Mouse (Mus musculus) limb, embryonic 11.5 days (tissue): ENCODE measurements around the gene 1700018F24Rik. TPM values are rescaled to one million over a fixed set of nuclear protein-coding genes. Genes with fewer than 3 reads are reported as not detected.
"Not testable (repeated sequence)": the region's sequence is repeated elsewhere in the genome, so short reads cannot be mapped to it uniquely, and the experiment has no call there.

Experiments used
- ATAC-seq: fragments of 200-750 bp; cut with Nextera tagmentation; 2 replicates; pipeline ENCODE4 v1.8.0; 2017; ENCODE audit warnings: low read depth; ENCODE audit not compliant: insufficient number of reproducible peaks, low FRiP score, low TSS enrichment
- DNase-seq: peaks from one replicate; pipeline ENCODE4 v3.0.0-alpha.2; 2015; ENCODE audit warnings: low spot score
- H3K27ac ChIP-seq: fragments of 300-500 bp; sonication (generic); replicated peaks from 2 replicates; pipeline ENCODE4 v1.5.1; 2014; ENCODE audit warnings: low read depth, mild to moderate bottlenecking, low read length
- H3K27me3 ChIP-seq: fragments of 300-500 bp; sonication (generic); 2 replicates; pipeline ENCODE4 v1.6.1; 2014; ENCODE audit warnings: mild to moderate bottlenecking, low read length, mixed read lengths; ENCODE audit not compliant: control insufficient read depth, insufficient read depth
- H3K36me3 ChIP-seq: fragments of 300-500 bp; sonication (generic); 2 replicates; pipeline ENCODE4 v1.6.1; 2014; ENCODE audit warnings: mild to moderate bottlenecking, low read length, moderate library complexity, mixed read lengths; ENCODE audit not compliant: control insufficient read depth, insufficient read depth
- H3K4me1 ChIP-seq: fragments of 300-500 bp; sonication (generic); 2 replicates; pipeline ENCODE4 v1.6.1; 2014; ENCODE audit warnings: low read length, mixed read lengths; ENCODE audit not compliant: control insufficient read depth, insufficient read depth
- H3K4me2 ChIP-seq: fragments of 300-500 bp; sonication (generic); 2 replicates; pipeline ENCODE4 v1.6.1; 2014; ENCODE audit warnings: low read depth, mild to moderate bottlenecking, moderate library complexity; ENCODE audit not compliant: severe bottlenecking
- H3K4me3 ChIP-seq: fragments of 300-500 bp; sonication (generic); 2 replicates; pipeline ENCODE4 v1.5.1; 2014; ENCODE audit warnings: low read depth, low read length
- H3K9ac ChIP-seq: fragments of 300-500 bp; sonication (generic); 2 replicates; pipeline ENCODE4 v1.6.1; 2014; ENCODE audit warnings: mild to moderate bottlenecking, low read length
- H3K9me3 ChIP-seq: fragments of 300-500 bp; sonication (generic); 2 replicates; pipeline ENCODE4 v1.6.1; 2016; ENCODE audit warnings: low read length; ENCODE audit not compliant: control insufficient read depth
- WGBS: fragments of 180-500 bp; shearing (Covaris S2); extraction: QIAGEN DNeasy Blood & Tissue Kit; methylation state at CpG from one replicate; pipeline ENCODE4 v1.1.7; 2014; 5-methylcytosine and 5-hydroxymethylcytosine counted together
- polyA plus RNA-seq: library from polyadenylated mRNA; unstranded; fragments of >200 nt; fragmentation: Nextera tagmentation; extraction: Ambion mirVana; gene quantifications from 2 replicates; pipeline ENCODE4 v1.2.1, GENCODE M21; 2014

The 1700018F24Rik gene
- polyA plus RNA-seq, 1 experiment from 2014 or later: not detected

- H3K36me3 ChIP-seq, H3K4me1 ChIP-seq, DNase-seq, ATAC-seq, H3K27me3 ChIP-seq, H3K9me3 ChIP-seq, H3K27ac ChIP-seq, H3K4me3 ChIP-seq, H3K4me2 ChIP-seq, H3K9ac ChIP-seq: not testable (repeated sequence)
- WGBS: 35% methylated on average over 1 of the region's 1 CpGs
Observed at GRCm38 (mm10) chr5:145020254-145020653, 22.5 kb upstream of the 1700018F24Rik start.

- 65% methylated on average over 1 of the region's 1 CpGs for WGBS
Observed at GRCm38 (mm10) chr5:145020712-145021111, 22.1 kb upstream of the 1700018F24Rik start.

GRCm38 (mm10) chr5:145030476-145030875 is 12.3 kb upstream of the 1700018F24Rik start:
- H3K9me3 ChIP-seq, H3K27ac ChIP-seq, H3K36me3 ChIP-seq, H3K9ac ChIP-seq, DNase-seq, H3K27me3 ChIP-seq, H3K4me3 ChIP-seq, ATAC-seq, H3K4me2 ChIP-seq, H3K4me1 ChIP-seq: not testable (repeated sequence)
- 72% methylated on average over 1 of the region's 1 CpGs for WGBS

More at GRCm38 (mm10) chr5:145020712-145021111, 22.1 kb upstream of the 1700018F24Rik start:
- DNase-seq, H3K4me3 ChIP-seq, H3K36me3 ChIP-seq, H3K4me1 ChIP-seq, H3K27ac ChIP-seq, ATAC-seq, H3K27me3 ChIP-seq, H3K9me3 ChIP-seq, H3K4me2 ChIP-seq, H3K9ac ChIP-seq: not testable (repeated sequence)

GRCm38 (mm10) chr5:145032391-145032790 is 10.4 kb upstream of the 1700018F24Rik start, which contains the start of gene Gm4871:
Gm4871 (minus strand) TSS chr5:145032754.
- H3K4me1 ChIP-seq, ATAC-seq, DNase-seq, H3K4me3 ChIP-seq, H3K27ac ChIP-seq, H3K36me3 ChIP-seq, H3K27me3 ChIP-seq, H3K9me3 ChIP-seq, H3K9ac ChIP-seq, H3K4me2 ChIP-seq: not testable (repeated sequence)
- WGBS: 90% methylated on average over 4 of the region's 5 CpGs

GRCm38 (mm10) chr5:145041628-145042027 is 1.2 kb upstream of the 1700018F24Rik start:
- peak; percentile 54 for DNase-seq
- no peaks in the 10 kb centered on the region for H3K36me3 ChIP-seq
- H3K4me1 ChIP-seq: no peaks in the 10 kb centered on the region
- H3K9me3 ChIP-seq: no peaks in the 10 kb centered on the region
- H3K27ac ChIP-seq: no peak overlapping the region
- H3K27me3 ChIP-seq: no peaks in the 10 kb centered on the region
- no peak overlapping the region for H3K9ac ChIP-seq
- WGBS: 45% methylated on average over 4 of the region's 4 CpGs
- no peak for ATAC-seq
- H3K4me3 ChIP-seq: no peak overlapping the region
- no peak overlapping the region for H3K4me2 ChIP-seq

GRCm38 (mm10) chr5:145054187-145054586 is 11.4 kb downstream of the 1700018F24Rik start:
- not testable (repeated sequence) for H3K36me3 ChIP-seq, DNase-seq, H3K27me3 ChIP-seq, H3K4me2 ChIP-seq, H3K9me3 ChIP-seq, ATAC-seq, H3K4me1 ChIP-seq, H3K27ac ChIP-seq, H3K9ac ChIP-seq, H3K4me3 ChIP-seq
- 62% methylated on average over 3 of the region's 3 CpGs for WGBS

GRCm38 (mm10) chr5:145057907-145058306 is 15.1 kb downstream of the 1700018F24Rik start:
- no peaks in the 10 kb centered on the region for H3K27me3 ChIP-seq
- WGBS: 82% methylated on average over 8 of the region's 8 CpGs
- no peak overlapping the region for H3K9ac ChIP-seq
- H3K36me3 ChIP-seq: no peaks in the 10 kb centered on the region
- H3K4me3 ChIP-seq: no peak overlapping the region
- DNase-seq (no peak), ATAC-seq (no peak)
- no peaks in the 10 kb centered on the region for H3K4me1 ChIP-seq
- H3K27ac ChIP-seq: no peak overlapping the region
- no peaks in the 10 kb centered on the region for H3K9me3 ChIP-seq
- no peak overlapping the region for H3K4me2 ChIP-seq

- H3K4me3 ChIP-seq: no peak overlapping the region
- no peak overlapping the region for H3K9ac ChIP-seq
- ATAC-seq: no peak
- H3K9me3 ChIP-seq: no peaks in the 10 kb centered on the region
- H3K4me1 ChIP-seq: no peaks in the 10 kb centered on the region
- H3K27me3 ChIP-seq: no peaks in the 10 kb centered on the region
- no peaks in the 10 kb centered on the region for H3K36me3 ChIP-seq
- no peak overlapping the region for H3K27ac ChIP-seq
- H3K4me2 ChIP-seq: no peak overlapping the region
- 86% methylated on average over 7 of the region's 7 CpGs for WGBS
- DNase-seq: no peak
Observed at GRCm38 (mm10) chr5:145058722-145059121, 15.9 kb downstream of the 1700018F24Rik start.

- H3K9me3 ChIP-seq: no peaks in the 10 kb centered on the region
- no peaks in the 10 kb centered on the region for H3K36me3 ChIP-seq
- ATAC-seq: no peak
- WGBS: 74% methylated on average over 2 of the region's 2 CpGs
- H3K4me2 ChIP-seq: no peak overlapping the region
- no peak overlapping the region for H3K4me3 ChIP-seq
- no peak for DNase-seq
- no peaks in the 10 kb centered on the region for H3K4me1 ChIP-seq
- no peak overlapping the region for H3K27ac ChIP-seq
- no peak overlapping the region for H3K9ac ChIP-seq
- no peaks in the 10 kb centered on the region for H3K27me3 ChIP-seq
Observed at GRCm38 (mm10) chr5:145059524-145059923, 16.7 kb downstream of the 1700018F24Rik start.
